Mouse (Mus musculus): ENCODE data around the gene Zar1l. TPM values are rescaled to one million over a fixed set of nuclear protein-coding genes. Genes with fewer than 3 reads are reported as not detected.

The Zar1l gene
- polyA plus RNA-seq, 1 experiment from 2014 or later, result not detected

DNA sequence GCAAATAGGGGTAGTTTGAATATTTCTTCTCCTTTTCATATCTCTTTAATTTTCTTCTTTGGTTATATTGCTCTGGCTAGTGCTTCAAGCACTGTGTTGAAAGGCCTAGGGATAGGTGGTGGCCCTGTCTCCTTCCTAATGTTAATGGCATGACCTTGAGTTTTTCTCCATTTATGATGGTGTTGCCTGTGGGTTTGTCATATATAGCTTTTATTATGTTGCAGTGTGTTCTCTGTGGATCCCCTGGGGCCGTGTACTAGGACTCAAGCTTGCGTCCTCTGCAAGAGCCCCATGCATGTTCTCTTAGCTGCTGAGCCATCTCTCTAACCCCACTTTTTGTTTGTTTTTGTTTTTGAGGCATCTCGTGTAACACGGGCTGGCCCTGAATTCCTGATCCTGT, 40.6 kb downstream of the Zar1l start:
- Histone ChIP-seq H3K4me2 (replicated peaks) (no peak overlapping the region), H3K27me3 (no peaks in the 10 kb centered on the region), H3K9ac (replicated peaks) (no peak overlapping the region), H3K4me3 (no peak overlapping the region), H3K27ac (replicated peaks) (no peak overlapping the region), H3K4me1 (no peaks in the 10 kb centered on the region), H3K36me3 (peaks cover 11% of the 10 kb centered on the region; the same call in 1 of the 2 replicates), H3K9me3 (no peaks in the 10 kb centered on the region)
- WGBS, result 74% methylated on average over 4 of the region's 4 CpGs
- ATAC-seq (ENCODE audit: low FRiP score, low read depth), result no peak

DNA sequence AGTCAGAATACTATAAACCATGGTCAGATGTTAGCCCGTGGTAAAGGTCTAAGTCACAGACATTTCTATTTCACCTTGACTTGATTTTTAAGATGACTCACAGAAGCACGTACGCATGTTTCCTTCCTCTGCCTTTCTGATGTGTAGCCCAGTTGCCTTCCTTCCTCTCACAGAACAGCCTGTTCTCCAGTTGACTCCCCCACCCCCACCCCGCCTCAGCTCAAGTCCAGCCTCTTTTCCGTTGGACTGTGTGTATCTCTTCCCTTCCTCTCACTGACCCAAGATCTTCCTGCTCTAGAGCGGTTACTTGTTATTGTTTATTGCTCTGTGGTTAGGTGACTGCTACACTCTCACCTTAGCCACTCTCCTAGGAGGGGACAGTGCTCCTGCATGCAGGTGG, 49.5 kb downstream of the Zar1l start:
- Histone ChIP-seq H3K9me3 (no peaks in the 10 kb centered on the region), H3K4me3 (no peak overlapping the region), H3K27ac (replicated peaks) (no peak overlapping the region), H3K4me2 (replicated peaks) (no peak overlapping the region), H3K27me3 (no peaks in the 10 kb centered on the region), H3K9ac (replicated peaks) (no peak overlapping the region), H3K36me3 (peaks cover 8% of the 10 kb centered on the region; the same call in 1 of the 2 replicates), H3K4me1 (no peaks in the 10 kb centered on the region)
- no peak for ATAC-seq (ENCODE audit: low FRiP score, low read depth)
- 74% methylated on average over 6 of the region's 6 CpGs for WGBS

DNA sequence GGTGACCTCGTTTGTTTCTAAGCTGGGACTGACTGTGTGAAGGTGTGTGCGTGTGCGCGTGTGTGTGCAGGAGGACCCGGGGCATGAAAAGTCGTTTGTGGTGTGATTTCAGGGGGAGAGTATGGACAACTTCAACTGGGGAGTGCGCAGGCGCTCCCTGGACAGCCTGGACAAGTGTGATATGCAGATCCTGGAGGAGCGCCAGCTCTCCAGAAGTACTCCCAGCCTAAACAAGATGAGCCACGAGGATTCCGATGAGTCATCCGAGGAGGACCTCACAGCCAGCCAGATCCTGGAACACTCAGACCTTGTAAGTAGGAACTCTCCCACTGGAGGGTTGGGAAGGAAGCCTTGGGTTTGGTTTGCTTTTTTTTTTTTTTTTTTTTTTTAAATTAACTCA, 51.8 kb downstream of the Zar1l start:
- Histone ChIP-seq H3K27ac (replicated peaks) (no peak overlapping the region), H3K9me3 (no peaks in the 10 kb centered on the region), H3K36me3 (peaks cover 4% of the 10 kb centered on the region; the same call in 1 of the 2 replicates), H3K4me3 (no peak overlapping the region), H3K4me1 (no peaks in the 10 kb centered on the region), H3K9ac (replicated peaks) (no peak overlapping the region), H3K27me3 (no peaks in the 10 kb centered on the region), H3K4me2 (replicated peaks) (no peak overlapping the region)
- WGBS, result 88% methylated on average over 12 of the region's 12 CpGs
- no peak for ATAC-seq (ENCODE audit: low FRiP score, low read depth)

DNA sequence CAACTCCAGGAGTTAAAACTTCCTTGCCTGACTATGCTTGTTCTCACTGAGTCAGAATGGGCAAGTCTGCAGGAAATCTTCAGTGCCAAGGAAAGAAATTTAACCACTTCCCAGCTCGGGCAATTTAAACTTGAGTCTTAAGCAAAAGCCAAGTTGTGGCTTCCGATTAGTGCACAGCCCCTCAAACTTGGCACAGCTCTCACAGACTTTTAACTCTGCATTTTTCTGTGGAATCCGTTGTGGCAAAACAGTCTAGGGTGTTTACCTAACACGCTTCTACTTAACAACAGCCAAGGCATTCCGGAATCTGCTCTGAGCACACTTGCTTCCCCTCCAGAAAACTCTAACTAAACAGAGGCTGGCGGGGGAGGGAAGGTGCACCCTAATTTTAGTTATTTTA, 52.7 kb downstream of the Zar1l start:
- no peak overlapping the region for H3K4me3 ChIP-seq
- H3K4me1 ChIP-seq, result no peaks in the 10 kb centered on the region
- WGBS, result 87% methylated on average over 6 of the region's 6 CpGs
- no peaks in the 10 kb centered on the region for H3K9me3 ChIP-seq
- H3K27ac ChIP-seq (replicated peaks), result no peak overlapping the region
- no peak overlapping the region for H3K4me2 ChIP-seq (replicated peaks)
- no peak overlapping the region for H3K9ac ChIP-seq (replicated peaks)
- no peaks in the 10 kb centered on the region for H3K27me3 ChIP-seq
- peaks cover 4% of the 10 kb centered on the region; the same call in 1 of the 2 replicates for H3K36me3 ChIP-seq
- no peak for ATAC-seq (ENCODE audit: low FRiP score, low read depth)

DNA sequence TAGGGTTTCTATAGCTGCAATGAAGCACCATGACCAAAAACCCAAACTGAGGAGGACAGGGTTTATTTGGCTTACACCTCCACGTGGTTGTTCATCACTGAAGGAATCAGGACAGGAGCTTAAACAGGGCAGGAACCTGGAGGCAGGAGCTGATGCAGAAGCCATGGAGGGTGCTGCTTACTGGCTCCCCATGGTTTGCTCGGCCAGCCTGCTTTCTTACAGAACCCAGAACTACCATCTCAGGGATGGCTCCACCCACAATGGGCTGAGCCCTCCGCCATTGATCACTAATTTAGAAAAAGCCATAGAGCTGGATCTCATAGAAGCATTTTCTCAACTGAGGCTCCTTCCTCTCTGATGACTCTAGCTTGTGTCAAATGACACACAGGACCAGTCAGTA, 53.2 kb downstream of the Zar1l start:
- no peaks in the 10 kb centered on the region for H3K4me1 ChIP-seq
- H3K4me3 ChIP-seq, result no peak overlapping the region
- H3K9ac ChIP-seq (replicated peaks), result no peak overlapping the region
- WGBS, result 72% methylated on average over 3 of the region's 3 CpGs
- no peak overlapping the region for H3K4me2 ChIP-seq (replicated peaks)
- peaks cover 2% of the 10 kb centered on the region for H3K36me3 ChIP-seq
- H3K27me3 ChIP-seq, result no peaks in the 10 kb centered on the region
- no peaks in the 10 kb centered on the region for H3K9me3 ChIP-seq
- no peak overlapping the region for H3K27ac ChIP-seq (replicated peaks)
- ATAC-seq (ENCODE audit: low FRiP score, low read depth), result no peak

DNA sequence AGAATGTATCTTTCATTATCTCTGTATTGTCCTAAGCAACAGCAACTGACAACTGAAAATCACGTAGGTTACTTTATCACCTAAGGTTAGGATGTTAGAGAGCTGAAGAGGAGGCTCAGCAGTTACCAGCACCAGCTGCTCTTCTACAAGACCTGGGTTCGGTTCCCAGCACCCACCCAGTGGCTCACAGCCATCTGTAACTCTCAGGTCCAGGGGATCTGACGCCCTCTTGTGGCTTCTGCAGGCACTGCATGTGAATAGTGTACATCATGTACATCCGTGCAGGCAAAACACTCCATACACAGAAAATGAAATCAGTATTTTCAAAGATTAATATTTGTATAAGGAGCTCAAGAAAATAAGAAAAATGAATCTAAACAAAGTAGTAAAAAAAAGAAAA, 58.2 kb downstream of the Zar1l start:
- no peak overlapping the region for H3K4me2 ChIP-seq (replicated peaks)
- H3K9me3 ChIP-seq, result no peaks in the 10 kb centered on the region
- H3K27me3 ChIP-seq, result no peaks in the 10 kb centered on the region
- no peak overlapping the region for H3K4me3 ChIP-seq
- ATAC-seq (ENCODE audit: low FRiP score, low read depth), result no peak
- no peaks in the 10 kb centered on the region for H3K4me1 ChIP-seq
- H3K36me3 ChIP-seq, result peaks cover 6% of the 10 kb centered on the region
- no peak overlapping the region for H3K27ac ChIP-seq (replicated peaks)
- 72% methylated on average over 4 of the region's 4 CpGs for WGBS
- no peak overlapping the region for H3K9ac ChIP-seq (replicated peaks)

DNA sequence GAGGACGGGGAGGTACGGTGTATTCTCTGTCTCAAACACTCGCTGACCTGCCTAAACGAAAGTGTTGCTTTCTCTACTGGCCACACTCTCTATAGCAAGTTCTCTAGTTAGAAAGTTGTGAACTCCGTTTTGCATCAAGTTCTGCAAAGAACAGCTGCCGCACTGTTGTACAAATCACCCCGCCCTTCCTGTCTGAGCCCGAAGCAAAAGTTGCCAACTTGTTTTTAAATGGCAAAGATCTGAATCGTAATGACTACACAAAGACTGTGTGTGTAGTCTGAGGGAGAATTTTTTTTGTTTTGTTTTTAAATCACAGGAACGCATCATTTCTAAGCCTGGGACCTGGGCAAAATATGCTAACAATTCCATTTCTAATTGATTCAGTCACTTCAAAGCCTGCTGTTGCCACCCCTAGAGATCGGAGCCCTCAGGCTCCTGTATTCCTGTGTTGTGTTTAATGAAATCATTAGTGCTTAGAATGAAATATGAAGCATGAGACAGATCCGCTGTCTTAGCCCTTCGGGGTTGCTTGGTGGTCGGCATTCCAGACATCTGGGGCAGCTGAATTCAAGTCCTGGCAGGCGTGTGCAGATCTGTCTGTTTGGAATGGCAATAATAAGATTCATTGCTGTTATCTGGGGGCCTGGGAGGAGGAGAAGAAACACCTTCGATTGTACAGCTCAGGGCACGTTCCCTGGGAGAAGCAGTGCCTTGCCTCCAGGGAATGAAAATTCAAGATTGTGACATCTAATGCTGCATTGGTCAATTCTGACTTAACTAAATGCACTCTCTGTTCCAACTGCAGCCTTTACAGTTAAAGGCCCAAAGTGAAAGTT, 59.8 kb downstream of the Zar1l start:
- Histone ChIP-seq H3K9me3 (peaks cover 6% of the 10 kb centered on the region; the same call in 1 of the 2 replicates), H3K4me3 (no peak overlapping the region), H3K4me2 (replicated peaks) (no peak overlapping the region), H3K27me3 (no peaks in the 10 kb centered on the region), H3K27ac (replicated peaks) (no peak overlapping the region), H3K4me1 (no peaks in the 10 kb centered on the region), H3K36me3 (peaks cover 23% of the 10 kb centered on the region), H3K9ac (replicated peaks) (no peak overlapping the region)
- ATAC-seq (ENCODE audit: low FRiP score, low read depth), result no peak
- WGBS, result 76% methylated on average over 17 of the region's 17 CpGs

DNA sequence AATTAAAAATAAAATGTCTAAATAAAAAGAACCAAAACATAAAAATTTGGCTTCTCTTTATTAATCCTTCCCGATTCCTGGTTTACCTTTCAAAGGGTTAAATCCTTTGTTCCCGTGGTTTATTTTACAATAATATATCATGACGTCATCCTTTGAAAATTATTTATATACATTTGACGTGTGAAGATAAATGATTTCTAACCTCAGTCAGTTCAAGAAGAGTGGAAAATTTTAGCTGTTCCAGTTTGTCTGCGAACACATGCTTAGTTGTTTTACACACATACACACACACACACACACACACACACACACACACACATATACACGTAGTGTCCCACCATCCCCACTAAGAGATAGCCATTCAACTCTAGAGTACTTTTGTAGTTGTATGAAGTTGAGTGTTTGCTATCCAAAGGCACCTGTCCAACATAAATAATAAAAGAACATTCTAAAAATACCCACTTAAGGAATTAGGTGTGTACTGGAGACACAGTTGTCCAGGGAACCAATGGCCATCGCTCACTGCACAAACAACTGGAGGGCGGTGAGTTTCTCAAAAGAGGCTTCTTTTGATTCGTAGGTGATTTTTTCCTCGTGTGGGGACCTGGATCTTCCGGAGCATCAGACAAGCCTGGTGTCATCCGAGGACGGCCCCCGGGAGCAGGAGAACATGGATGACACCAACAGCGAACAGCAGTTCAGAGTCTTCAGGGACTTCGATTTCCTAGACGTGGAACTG, 60.6 kb downstream of the Zar1l start:
- Histone ChIP-seq H3K36me3 (peaks cover 30% of the 10 kb centered on the region), H3K9ac (replicated peaks) (no peak overlapping the region), H3K27me3 (no peaks in the 10 kb centered on the region), H3K27ac (replicated peaks) (no peak overlapping the region), H3K4me1 (no peaks in the 10 kb centered on the region), H3K4me2 (replicated peaks) (no peak overlapping the region), H3K9me3 (peaks cover 6% of the 10 kb centered on the region; the same call in 1 of the 2 replicates), H3K4me3 (no peak overlapping the region)
- no peak for ATAC-seq (ENCODE audit: low FRiP score, low read depth)
- 92% methylated on average over 17 of the region's 17 CpGs for WGBS

Other genes with a start within 250 kb of the Zar1l start
- gene Brca2, start 4.5 kb upstream of the Zar1l start, polyA plus RNA-seq (2016; fragmentation: Nextera tagmentation; extraction: Ambion mirVana), result 25.2 and 26.5 TPM in 2 replicates
- 3.2 and 3.6 TPM in 2 replicates for gene N4bp2l1, start 79.0 kb upstream of the Zar1l start, polyA plus RNA-seq (2016; fragmentation: Nextera tagmentation; extraction: Ambion mirVana)
- 34.7 and 36.2 TPM in 2 replicates for gene N4bp2l2, start 148.0 kb upstream of the Zar1l start, polyA plus RNA-seq (2016; fragmentation: Nextera tagmentation; extraction: Ambion mirVana)
- 44.0 and 44.9 TPM in 2 replicates for gene Pds5b, start 155.6 kb upstream of the Zar1l start, polyA plus RNA-seq (2016; fragmentation: Nextera tagmentation; extraction: Ambion mirVana)